Mouse (Mus musculus) liver, adult 2 months (tissue): ENCODE measurements around the gene Rpl19.

ENCODE experiments used
- CTCF ChIP-seq: fragments of 200-500 bp; IDR thresholded peaks from 2 replicates; pipeline ENCODE4 v1.5.1; 2011; ENCODE audit warnings: low read depth, low read length, control low read depth
- POLR2A ChIP-seq: fragments of 200-500 bp; IDR thresholded peaks from 2 replicates; pipeline ENCODE4 v1.6.1; 2011; ENCODE audit warnings: low read length, control low read depth; ENCODE audit not compliant: insufficient read depth; ENCODE audit errors: extremely low read depth

DNA sequence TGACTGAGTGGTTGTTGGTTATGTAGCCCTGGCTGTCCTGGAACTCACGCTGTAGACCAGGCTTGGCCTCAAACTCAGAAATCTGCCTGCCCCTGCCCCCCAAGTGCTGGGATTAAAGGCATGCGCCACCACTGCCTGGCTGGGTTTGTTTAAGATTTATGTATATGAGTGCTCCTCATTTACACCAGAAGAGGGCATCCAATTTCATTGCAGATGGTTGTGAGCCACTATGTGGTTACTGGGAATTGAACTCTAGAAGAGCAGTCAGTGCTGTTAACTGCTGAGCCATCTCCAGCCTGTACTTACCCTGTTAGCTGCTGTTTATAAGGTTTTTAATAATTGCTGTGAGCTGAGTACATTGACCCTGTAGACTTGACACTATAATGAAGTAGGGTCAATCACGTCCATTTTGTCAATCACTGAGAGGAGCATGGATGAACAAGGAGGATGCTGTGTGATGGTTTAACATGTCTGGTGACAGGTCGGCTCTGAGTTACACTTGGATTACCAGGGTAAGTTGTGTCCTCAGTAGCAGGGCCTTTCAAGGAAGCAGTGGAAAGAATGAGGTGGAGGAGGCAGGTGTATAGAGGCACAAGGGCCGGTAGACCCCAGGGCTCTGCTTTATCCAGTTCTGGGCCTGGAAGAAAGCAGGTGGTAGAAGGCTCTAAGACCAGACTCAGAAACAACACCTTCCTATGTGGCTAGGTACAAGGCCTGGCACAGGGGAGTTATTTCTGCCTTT lies 4.4 kb downstream of the Rpl19 start:
- TF ChIP-seq CTCF (no peak), POLR2A (no peak)
